In genomic region chr12:100727891-100728290, GRCm38 (mm10) we compare ENCODE assay signal across 14 mouse cellular contexts.
"Had no signal": no experiment of that assay in that cellular context is flagged by ENCODE, and none has a peak within 500 bp of the region (broad histone marks: within the 10 kb centered on the region; RNA-seq: fewer than 3 reads in every experiment).

No protein-coding gene starts in this region.

- H3K4me3 ChIP-seq: lung, embryonic 15.5 days; midbrain, embryonic 13.5 days; midbrain, embryonic 15.5 days; neural tube, embryonic 13.5 days; neural tube, embryonic 15.5 days had no signal

- DNase-seq: lung, adult 2 months; lung, postnatal 14 days; lung, postnatal 36 days; right cerebral cortex, adult 18-20 months; right cerebral cortex, postnatal 25 days; right cerebral cortex, postnatal 4 days; spleen, adult 18-20 months; thymus, adult 18-20 months had no signal

- H3K27ac ChIP-seq: lung, embryonic 15.5 days; midbrain, embryonic 13.5 days; midbrain, embryonic 15.5 days; neural tube, embryonic 13.5 days; neural tube, embryonic 15.5 days had no signal

- H3K27me3 ChIP-seq: lung, embryonic 15.5 days; megakaryocyte, embryonic 14.5 days; midbrain, embryonic 13.5 days; midbrain, embryonic 15.5 days; neural tube, embryonic 13.5 days; neural tube, embryonic 15.5 days had no signal
